Mouse (Mus musculus) spleen, adult 2 months (tissue): ENCODE data around the gene Bloc1s5.

Experiments used
- CTCF ChIP-seq: fragments of 200-500 bp; IDR thresholded peaks from 2 replicates; pipeline ENCODE4 v1.5.1; 2011; ENCODE audit warnings: mild to moderate bottlenecking, inconsistent platforms; ENCODE audit not compliant: insufficient read depth, insufficient read length, insufficient replicate concordance; ENCODE audit errors: extremely low read depth
- POLR2A ChIP-seq: fragments of 200-500 bp; IDR thresholded peaks from 2 replicates; pipeline ENCODE4 v1.6.1; 2011; ENCODE audit warnings: low read depth, low read length, inconsistent platforms

DNA sequence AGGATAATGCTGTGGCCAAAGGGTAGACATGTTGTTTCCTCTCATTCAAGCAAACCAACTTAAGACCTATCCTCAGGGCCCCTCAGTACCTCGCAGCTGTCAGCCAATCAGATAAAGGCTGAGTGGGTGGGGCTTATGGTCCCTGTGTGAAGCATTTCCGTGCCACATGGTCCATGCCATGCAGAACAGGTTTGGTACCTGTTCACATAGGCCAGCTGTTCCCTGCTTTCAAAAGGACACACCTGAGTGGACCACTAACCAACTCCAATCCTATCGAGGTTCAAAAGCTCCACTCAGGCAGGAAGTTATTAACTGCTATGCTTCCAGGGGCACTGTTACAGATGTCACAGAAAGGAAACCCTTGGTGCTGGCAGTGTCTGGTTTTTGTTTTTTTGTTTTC lies 80.7 kb downstream of the Bloc1s5 start:
- TF ChIP-seq CTCF (no peak), POLR2A (no peak)
